Mouse (Mus musculus) embryonic facial prominence, embryonic 11.5 days (tissue): ENCODE results near the gene Dynlt1c. TPM values are rescaled to one million over a fixed set of nuclear protein-coding genes. Genes with fewer than 3 reads are reported as not detected.
"Not testable (repeated sequence)": the region's sequence is repeated elsewhere in the genome, so short reads cannot be mapped to it uniquely, and the experiment has no call there.

Experiments
- ATAC-seq: fragments of 200-750 bp; cut with Nextera tagmentation; replicated peaks from 2 replicates; pipeline ENCODE4 v1.8.0; 2017; ENCODE audit warnings: low read depth; ENCODE audit not compliant: insufficient number of reproducible peaks, low FRiP score, low TSS enrichment
- DNase-seq: peaks from one replicate; pipeline ENCODE4 v3.0.0-alpha.2; 2015; ENCODE audit warnings: low spot score
- H3K27ac ChIP-seq: fragments of 300-500 bp; sonication (generic); replicated peaks from 2 replicates; pipeline ENCODE4 v1.5.1; 2014; ENCODE audit warnings: mild to moderate bottlenecking, low read depth, low read length, control low read depth
- H3K27me3 ChIP-seq: fragments of 300-500 bp; sonication (generic); 2 replicates; pipeline ENCODE4 v1.6.1; 2014; ENCODE audit warnings: mild to moderate bottlenecking, low read length, moderate library complexity, mixed read lengths; ENCODE audit not compliant: control insufficient read depth, insufficient read depth
- H3K36me3 ChIP-seq: fragments of 300-500 bp; sonication (generic); replicated peaks from 2 replicates; pipeline ENCODE4 v1.6.1; 2014; ENCODE audit warnings: low read depth, mild to moderate bottlenecking, low read length, moderate library complexity, mixed read lengths; ENCODE audit not compliant: control insufficient read depth, insufficient read depth
- H3K4me1 ChIP-seq: fragments of 300-500 bp; sonication (generic); 2 replicates; pipeline ENCODE4 v1.6.1; 2014; ENCODE audit warnings: low read length, mixed read lengths; ENCODE audit not compliant: control insufficient read depth, insufficient read depth
- H3K4me2 ChIP-seq: fragments of 300-500 bp; sonication (generic); 2 replicates; pipeline ENCODE4 v1.6.1; 2014; ENCODE audit warnings: low read depth, mild to moderate bottlenecking, control low read depth, low read length, moderate library complexity
- H3K4me3 ChIP-seq: fragments of 300-500 bp; sonication (generic); 2 replicates; pipeline ENCODE4 v1.5.1; 2014; ENCODE audit warnings: low read depth, low read length, control low read depth
- H3K9ac ChIP-seq: fragments of 300-500 bp; sonication (generic); replicated peaks from 2 replicates; pipeline ENCODE4 v1.6.1; 2014; ENCODE audit warnings: mild to moderate bottlenecking, control low read depth, low read length
- H3K9me3 ChIP-seq: fragments of 300-500 bp; sonication (generic); replicated peaks from 2 replicates; pipeline ENCODE4 v1.6.1; 2016; ENCODE audit warnings: mild to moderate bottlenecking, low read length, inconsistent platforms, mixed read lengths; ENCODE audit not compliant: control insufficient read depth
- WGBS: fragments of 180-500 bp; shearing (Covaris S2); extraction: QIAGEN DNeasy Blood & Tissue Kit; methylation state at CpG from one replicate; pipeline ENCODE4 v1.1.7; 2014; 5-methylcytosine and 5-hydroxymethylcytosine counted together
- polyA plus RNA-seq: library from polyadenylated mRNA; unstranded; fragments of >200 nt; fragmentation: Nextera tagmentation; extraction: Ambion mirVana; gene quantifications from 2 replicates; pipeline ENCODE4 v1.2.1, GENCODE M21; 2014

Dynlt1c gene
- polyA plus RNA-seq, 1 experiment from 2014 or later = 21.7 TPM

GRCm38 (mm10) chr17:6639486-6639885 is 38.0 kb downstream of the Dynlt1c start:
- not testable (repeated sequence) for H3K4me3 ChIP-seq, H3K4me1 ChIP-seq, H3K4me2 ChIP-seq, H3K9ac ChIP-seq, H3K9me3 ChIP-seq, H3K27ac ChIP-seq, H3K27me3 ChIP-seq, DNase-seq, H3K36me3 ChIP-seq
- WGBS = 94% methylated on average over 14 of the region's 21 CpGs
- ATAC-seq = 0 out of 2 replicates have a peak, but pooled peaks have one; percentile 58

DNA sequence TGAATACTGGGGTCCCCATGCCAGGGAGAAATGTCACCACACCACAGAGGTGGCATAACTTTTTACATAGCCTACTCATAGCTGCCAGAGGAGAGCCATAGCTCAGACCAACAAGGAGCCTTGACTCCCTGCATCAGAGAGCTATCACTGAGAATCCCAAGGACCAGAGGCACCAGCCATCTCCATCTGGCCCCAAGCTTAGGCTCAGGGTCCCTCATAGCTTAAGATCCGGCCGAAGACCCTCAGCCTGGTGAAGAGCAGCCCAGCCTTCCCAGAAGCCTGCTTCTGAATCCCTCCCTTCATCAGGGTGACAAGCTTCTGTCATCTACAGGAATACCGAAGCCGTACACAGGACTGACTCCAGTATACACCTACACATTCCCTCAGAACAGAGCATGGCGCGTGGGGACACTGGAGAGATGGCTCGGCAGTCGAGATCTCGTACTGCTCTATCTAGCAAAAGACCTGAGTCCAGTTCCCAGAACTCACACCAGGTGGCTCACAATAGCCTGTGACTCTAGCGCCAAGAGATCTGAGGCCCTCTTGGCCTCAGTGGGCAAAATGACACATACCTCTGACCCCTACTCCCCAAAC is 38.7 kb downstream of the Dynlt1c start:
- WGBS = 88% methylated on average over 10 of the region's 10 CpGs

DNA sequence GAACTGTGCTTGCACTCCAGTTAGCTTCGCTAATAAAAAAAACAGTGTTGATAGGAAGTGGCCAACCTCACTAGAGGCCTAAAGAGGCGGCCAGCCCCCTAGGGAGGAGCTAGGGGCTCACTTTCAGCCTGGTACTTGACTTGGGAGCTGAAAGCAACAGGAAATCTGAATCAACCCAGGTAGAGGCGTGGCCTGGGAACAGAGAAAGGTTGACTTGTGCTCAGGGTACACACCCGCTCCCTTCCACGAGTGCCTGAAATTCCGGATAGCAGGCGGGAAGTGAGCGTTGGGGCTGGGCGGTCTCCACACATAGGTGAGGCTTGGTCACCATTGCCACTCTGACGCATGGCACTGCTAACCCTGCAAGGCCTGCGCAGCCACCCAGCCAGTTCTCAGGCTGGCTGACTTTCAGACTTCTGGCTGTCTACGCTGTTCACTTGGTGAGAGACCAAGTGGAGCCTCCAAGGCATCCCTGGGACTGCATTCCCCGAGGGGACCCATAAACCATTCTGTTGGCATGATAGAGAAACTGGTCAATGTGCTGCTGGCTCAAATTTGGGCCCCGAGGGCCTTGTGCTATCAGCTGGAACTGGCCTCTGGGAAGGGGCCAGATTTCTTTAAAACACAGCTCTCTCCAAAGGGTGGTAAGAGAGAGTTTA is 39.4 kb downstream of the Dynlt1c start:
- H3K4me1 ChIP-seq, ATAC-seq, H3K36me3 ChIP-seq, H3K27me3 ChIP-seq, H3K4me2 ChIP-seq, H3K9me3 ChIP-seq, H3K9ac ChIP-seq, H3K4me3 ChIP-seq, H3K27ac ChIP-seq, DNase-seq: not testable (repeated sequence)
- WGBS = 79% methylated on average over 14 of the region's 14 CpGs

More for the DNA sequence above, 38.7 kb downstream of the Dynlt1c start:
- not testable (repeated sequence) for H3K4me1 ChIP-seq, H3K9me3 ChIP-seq, H3K4me2 ChIP-seq, H3K4me3 ChIP-seq, H3K27ac ChIP-seq, ATAC-seq, H3K9ac ChIP-seq, H3K36me3 ChIP-seq, H3K27me3 ChIP-seq, DNase-seq

GRCm38 (mm10) chr17:6644210-6644609 is 42.7 kb downstream of the Dynlt1c start:
- not testable (repeated sequence) for H3K27ac ChIP-seq, DNase-seq

DNA sequence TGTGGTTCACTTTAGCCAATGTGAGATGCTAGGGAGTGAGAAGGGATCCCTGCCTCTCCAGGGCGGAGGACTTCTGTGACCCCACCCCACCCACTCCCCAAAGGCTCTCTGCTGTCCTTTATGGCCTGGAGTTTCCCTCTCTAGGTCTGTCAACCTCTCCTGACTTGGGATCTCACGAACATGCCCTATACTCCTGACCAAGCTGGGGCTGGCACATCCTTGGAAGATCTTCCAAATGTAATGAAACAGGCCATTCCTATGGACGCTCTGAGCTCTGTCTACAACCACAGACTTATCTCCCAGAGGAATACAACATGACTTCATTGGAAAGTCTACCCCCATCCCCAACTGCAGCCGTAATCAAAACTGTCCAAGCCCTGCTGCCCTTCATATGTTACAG is 43.2 kb downstream of the Dynlt1c start:
- H3K27ac ChIP-seq, H3K9ac ChIP-seq, H3K27me3 ChIP-seq, ATAC-seq, DNase-seq, H3K4me3 ChIP-seq, H3K4me1 ChIP-seq, H3K36me3 ChIP-seq, H3K9me3 ChIP-seq, H3K4me2 ChIP-seq: not testable (repeated sequence)
- WGBS = 91% methylated on average over 4 of the region's 4 CpGs

More at GRCm38 (mm10) chr17:6644210-6644609, 42.7 kb downstream of the Dynlt1c start:
- not testable (repeated sequence) for H3K9ac ChIP-seq, H3K9me3 ChIP-seq, H3K4me3 ChIP-seq, H3K4me2 ChIP-seq, H3K4me1 ChIP-seq, ATAC-seq, H3K36me3 ChIP-seq, H3K27me3 ChIP-seq
- 86% methylated on average over 7 of the region's 9 CpGs for WGBS

DNA sequence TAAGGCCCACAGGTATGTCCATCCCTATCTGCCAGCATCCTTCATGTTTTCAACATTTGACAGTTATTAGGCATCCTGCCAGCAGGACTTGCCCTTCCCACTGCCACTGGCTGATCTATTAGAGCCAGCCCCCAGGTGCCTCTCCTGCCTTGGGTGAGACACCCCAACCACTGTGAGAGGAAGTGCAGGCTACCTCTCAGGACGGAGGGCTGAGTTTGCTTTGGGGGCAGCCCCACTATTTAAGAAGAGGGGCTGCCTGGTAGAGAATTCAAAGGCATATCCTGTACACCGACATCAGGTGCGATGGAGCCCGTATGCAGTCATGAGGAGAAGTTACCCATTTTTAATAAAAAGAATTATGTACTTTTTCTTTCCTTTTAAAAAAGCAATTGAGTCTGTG is 44.2 kb downstream of the Dynlt1c start:
- H3K9ac ChIP-seq, H3K4me2 ChIP-seq, H3K4me3 ChIP-seq, H3K27ac ChIP-seq, H3K4me1 ChIP-seq, H3K27me3 ChIP-seq, ATAC-seq, H3K36me3 ChIP-seq, DNase-seq, H3K9me3 ChIP-seq: not testable (repeated sequence)
- WGBS = 75% methylated on average over 1 of the region's 4 CpGs

DNA sequence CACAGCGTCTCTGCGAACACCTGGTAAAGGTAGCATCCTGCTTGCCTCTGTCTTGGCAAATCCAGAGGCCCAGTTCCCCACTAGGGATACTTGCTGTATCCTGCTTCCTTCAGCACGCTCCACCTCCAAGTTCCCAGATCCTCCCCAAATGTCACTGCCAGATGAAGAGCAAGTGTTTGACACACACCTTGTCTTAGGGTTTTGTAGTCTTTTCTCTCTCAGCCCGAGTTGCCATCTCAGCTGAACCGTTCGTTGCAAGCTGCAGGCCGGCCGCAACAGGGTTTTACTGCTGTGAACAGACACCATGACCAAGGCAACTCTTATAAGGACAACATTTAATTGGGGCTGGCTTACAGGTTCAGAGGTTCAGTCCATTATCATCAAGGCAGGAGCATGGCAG is 45.4 kb downstream of the Dynlt1c start:
- H3K4me1 ChIP-seq, H3K9ac ChIP-seq, H3K4me2 ChIP-seq, H3K9me3 ChIP-seq, H3K27ac ChIP-seq, H3K27me3 ChIP-seq, DNase-seq, ATAC-seq, H3K4me3 ChIP-seq, H3K36me3 ChIP-seq: not testable (repeated sequence)
- 92% methylated on average over 8 of the region's 8 CpGs for WGBS

- not testable (repeated sequence) for DNase-seq, H3K36me3 ChIP-seq, H3K27me3 ChIP-seq, H3K9me3 ChIP-seq, H3K27ac ChIP-seq, H3K4me1 ChIP-seq, H3K4me2 ChIP-seq, H3K4me3 ChIP-seq, ATAC-seq, H3K9ac ChIP-seq
- 91% methylated on average over 3 of the region's 3 CpGs for WGBS
Measured at GRCm38 (mm10) chr17:6647452-6647851, 46.0 kb downstream of the Dynlt1c start.
